Mouse (Mus musculus) G1E (cell line): ENCODE measurements around the gene Il22ra2. TPM values are rescaled to one million over a fixed set of nuclear protein-coding genes. Genes with fewer than 3 reads are reported as not detected.

ENCODE experiments used
- ATAC-seq: 2 replicates; pipeline ENCODE4 v1.8.0; 2016; ENCODE audit warnings: mild to moderate bottlenecking; ENCODE audit not compliant: insufficient number of reproducible peaks, poor library complexity, low FRiP score, severe bottlenecking; ENCODE audit errors: extremely low read depth
- DNase-seq: peaks from one replicate; pipeline ENCODE4 v3.0.0; 2012; ENCODE audit warnings: low spot score
- H3K27me3 ChIP-seq: 2 replicates; pipeline ENCODE4 v1.6.1; 2012; ENCODE audit warnings: mild to moderate bottlenecking, low read length, inconsistent platforms; ENCODE audit not compliant: insufficient read depth
- H3K36me3 ChIP-seq: replicated peaks from 2 replicates; pipeline ENCODE3; 2012; ENCODE audit warnings: mild to moderate bottlenecking, inconsistent platforms
- H3K4me1 ChIP-seq: 2 replicates; pipeline ENCODE4 v1.6.1; 2012; ENCODE audit warnings: low read depth, low read length, inconsistent platforms, mixed read lengths; ENCODE audit not compliant: insufficient read depth
- H3K4me3 ChIP-seq: 2 replicates; pipeline ENCODE4 v1.5.1; 2012; ENCODE audit warnings: low read depth, mild to moderate bottlenecking, inconsistent platforms, low read length, moderate library complexity, mixed read lengths
- H3K9me3 ChIP-seq: replicated peaks from 2 replicates; pipeline ENCODE4 v1.6.1; 2012; ENCODE audit warnings: inconsistent platforms
- CTCF ChIP-seq: IDR thresholded peaks from 2 replicates; pipeline ENCODE4 v1.5.1; 2012; ENCODE audit warnings: low read depth, low read length, inconsistent platforms, mixed read lengths
- GATA1 ChIP-seq: IDR thresholded peaks from 2 replicates; pipeline ENCODE4 v1.6.1; 2012; ENCODE audit warnings: borderline replicate concordance, low read length, inconsistent platforms, mixed read lengths
- GATA2 ChIP-seq: IDR thresholded peaks from 2 replicates; pipeline ENCODE4 v1.6.1; 2012; ENCODE audit warnings: low read depth, low read length, inconsistent platforms, borderline replicate concordance
- POLR2AphosphoS5 ChIP-seq: IDR thresholded peaks from 2 replicates; pipeline ENCODE4 v1.6.1; 2012; ENCODE audit warnings: low read depth, low read length, inconsistent platforms; ENCODE audit not compliant: insufficient replicate concordance
- TAL1 ChIP-seq: conservative IDR thresholded peaks from 2 replicates; pipeline ENCODE4 v1.6.1; 2012; ENCODE audit warnings: low read depth, low read length, inconsistent platforms, mixed read lengths
- polyA plus RNA-seq: library from polyadenylated mRNA; stranded (reverse); fragments of >175 nt; gene quantifications from 2 replicates; pipeline ENCODE4 v1.2.3, GENCODE M21; 2012
- total RNA-seq, 2 experiments: library from RNA; stranded (forward) in 1 of 2; stranded (reverse) in 1 of 2; fragments of 200-1000 nt in 1 of 2; fragments of >200 nt in 1 of 2; fragmentation: Nextera tagmentation in 1 of 2; gene quantifications; 2 replicates each; pipeline ENCODE4 v1.2.3; 2014 to 2017

The Il22ra2 gene
- total and polyA plus RNA-seq, 3 experiments = 0.22 TPM; not detected in 2

DNA sequence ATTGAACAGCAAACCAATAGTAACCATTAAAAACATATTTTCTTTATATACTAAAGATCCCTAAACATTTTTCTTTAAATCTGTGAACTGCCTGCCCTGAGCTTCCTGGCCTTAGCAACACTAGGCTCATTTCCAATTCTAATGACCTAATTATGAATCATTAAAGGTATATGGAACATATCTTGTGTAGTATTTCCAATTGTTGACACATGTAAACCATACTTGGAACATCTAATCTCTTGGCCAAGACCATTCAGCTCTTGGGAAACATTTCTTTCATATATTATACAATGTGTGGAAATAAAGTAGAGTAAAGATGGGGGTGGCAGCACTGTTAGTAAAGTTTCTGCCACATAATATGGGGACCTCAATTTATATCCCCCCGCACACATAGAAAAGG lies 17.8 kb downstream of the Il22ra2 start:
- H3K4me3 ChIP-seq = no peak overlapping the region
- H3K9me3 ChIP-seq = no peaks in the 10 kb centered on the region
- DNase-seq (no peak), ATAC-seq (no peak)
- TF ChIP-seq POLR2AphosphoS5 = no peak
- H3K36me3 ChIP-seq = no peaks in the 10 kb centered on the region
- H3K27me3 ChIP-seq = peaks cover 2% of the 10 kb centered on the region; the same call in 1 of the 2 replicates
- H3K4me1 ChIP-seq = no peaks in the 10 kb centered on the region

DNA sequence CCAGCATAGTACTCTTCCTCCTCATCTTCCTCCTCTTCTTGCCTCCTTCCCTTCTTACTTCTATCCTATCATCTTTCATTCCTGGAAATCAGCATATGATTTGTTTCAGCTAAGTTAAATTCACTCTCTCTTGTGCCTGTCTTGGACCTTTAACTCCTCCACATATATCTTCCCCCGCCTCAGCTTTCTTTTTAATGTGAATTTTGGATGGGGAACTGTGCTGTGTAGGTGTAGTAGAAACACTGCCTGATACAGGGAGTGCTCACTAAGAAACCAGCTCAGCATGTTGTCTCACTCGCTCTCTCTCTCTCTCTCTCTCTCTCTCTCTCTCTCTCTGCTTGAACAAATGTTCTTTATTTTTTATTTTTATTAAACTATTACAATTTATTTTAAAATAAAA lies 23.3 kb downstream of the Il22ra2 start:
- no peak for ATAC-seq
- Histone ChIP-seq H3K27me3 (peaks cover 2% of the 10 kb centered on the region; the same call in 1 of the 2 replicates), H3K4me3 (no peak overlapping the region), H3K9me3 (no peaks in the 10 kb centered on the region), H3K36me3 (no peaks in the 10 kb centered on the region), H3K4me1 (no peaks in the 10 kb centered on the region)
- DNase-seq = no peak
- TF ChIP-seq TAL1 (no peak), CTCF (no peak), GATA2 (no peak), GATA1 (no peak), POLR2AphosphoS5 (no peak)

DNA sequence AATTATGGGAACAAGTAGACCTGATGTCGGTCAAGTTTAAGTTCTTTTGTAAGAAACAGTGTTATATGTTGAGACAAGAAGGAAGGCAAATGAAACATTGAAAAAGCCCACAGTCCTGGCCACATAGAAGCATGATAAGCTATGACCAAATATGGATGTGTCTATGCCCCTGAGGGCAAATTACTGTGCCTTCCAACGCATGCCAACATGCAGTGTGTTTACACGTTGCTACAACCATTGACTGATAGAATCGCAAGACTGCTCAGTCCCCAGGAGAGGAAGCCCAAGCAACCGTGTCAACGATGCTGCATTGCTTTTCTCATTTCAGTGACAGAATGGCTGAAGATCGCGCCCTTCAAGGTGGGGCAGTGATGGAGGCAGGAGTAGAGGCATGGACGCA lies 35.6 kb downstream of the Il22ra2 start:
- DNase-seq = no peak
- no peak for TF ChIP-seq GATA2
- TF ChIP-seq POLR2AphosphoS5 = no peak
- TF ChIP-seq CTCF = no peak
- no peak for TF ChIP-seq GATA1
- no peak for TF ChIP-seq TAL1

DNA sequence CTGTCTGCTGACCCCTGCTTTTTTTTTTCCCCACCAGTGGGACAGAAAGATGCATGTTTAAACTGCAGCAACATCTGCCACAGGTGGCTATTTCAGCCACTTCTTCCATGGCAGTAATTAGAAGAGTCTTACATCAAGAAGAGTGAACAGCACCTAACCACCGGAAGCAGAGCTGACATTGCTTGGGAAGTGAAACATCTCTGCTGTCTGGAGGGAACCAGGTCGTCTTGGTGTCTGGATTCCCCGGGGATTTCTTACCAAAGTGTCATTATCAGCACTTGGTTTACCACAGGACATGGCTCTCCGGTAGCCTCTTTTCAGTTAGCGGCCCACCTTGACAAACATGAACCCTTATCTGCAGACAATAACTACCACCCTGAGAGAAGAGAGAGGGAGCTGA lies 38.2 kb downstream of the Il22ra2 start:
- TF ChIP-seq GATA1 (no peak), POLR2AphosphoS5 (no peak), CTCF (no peak), TAL1 (no peak), GATA2 (no peak)
- Histone ChIP-seq H3K9me3 (no peaks in the 10 kb centered on the region), H3K4me3 (no peak overlapping the region), H3K27me3 (no peaks in the 10 kb centered on the region), H3K4me1 (no peaks in the 10 kb centered on the region), H3K36me3 (no peaks in the 10 kb centered on the region)
- ATAC-seq = no peak
- DNase-seq = no peak

More for the DNA sequence above, 35.6 kb downstream of the Il22ra2 start:
- no peak overlapping the region for H3K4me3 ChIP-seq
- H3K9me3 ChIP-seq = no peaks in the 10 kb centered on the region
- H3K36me3 ChIP-seq = no peaks in the 10 kb centered on the region
- no peaks in the 10 kb centered on the region for H3K4me1 ChIP-seq
- no peaks in the 10 kb centered on the region for H3K27me3 ChIP-seq
- no peak for ATAC-seq

GRCm38 (mm10) chr10:19668973-19669372 lies 47.2 kb downstream of the Il22ra2 start:
- Histone ChIP-seq H3K4me1 (no peaks in the 10 kb centered on the region), H3K27me3 (peaks cover 5% of the 10 kb centered on the region), H3K4me3 (no peak overlapping the region), H3K36me3 (no peaks in the 10 kb centered on the region), H3K9me3 (no peaks in the 10 kb centered on the region)
- DNase-seq (no peak), ATAC-seq (no peak)
- no peak for TF ChIP-seq GATA2
- TF ChIP-seq TAL1 = no peak
- TF ChIP-seq POLR2AphosphoS5 = no peak

GRCm38 (mm10) chr10:19672015-19672414 lies 50.2 kb downstream of the Il22ra2 start:
- H3K4me3 ChIP-seq = no peak overlapping the region
- peaks cover 5% of the 10 kb centered on the region for H3K27me3 ChIP-seq
- ATAC-seq (no peak), DNase-seq (no peak)
- H3K9me3 ChIP-seq = no peaks in the 10 kb centered on the region
- H3K36me3 ChIP-seq = no peaks in the 10 kb centered on the region
- H3K4me1 ChIP-seq = no peaks in the 10 kb centered on the region
- TF ChIP-seq POLR2AphosphoS5 (no peak), GATA2 (no peak), TAL1 (no peak), CTCF (no peak)

GRCm38 (mm10) chr10:19673146-19673545 lies 51.3 kb downstream of the Il22ra2 start:
- no peaks in the 10 kb centered on the region for H3K9me3 ChIP-seq
- H3K4me1 ChIP-seq = no peaks in the 10 kb centered on the region
- H3K36me3 ChIP-seq = no peaks in the 10 kb centered on the region
- TF ChIP-seq POLR2AphosphoS5 = no peak
- no peak for TF ChIP-seq CTCF
- TF ChIP-seq GATA1 = no peak
- no peak for TF ChIP-seq GATA2
- no peak for TF ChIP-seq TAL1
- DNase-seq (no peak), ATAC-seq (no peak)
- peaks cover 4% of the 10 kb centered on the region for H3K27me3 ChIP-seq
- no peak overlapping the region for H3K4me3 ChIP-seq

Other genes with a start within 250 kb of the Il22ra2 start
- 37.9 and 40.3 TPM in 2 replicates for gene Ifngr1, start 30.0 kb upstream of the Il22ra2 start, total RNA-seq (2014; fragmentation: Nextera tagmentation)
- gene Ifngr1, start 30.0 kb upstream of the Il22ra2 start, total RNA-seq (2017) = 25.2 and 26.3 TPM in 2 replicates
- 1.3 and 2.2 TPM in 2 replicates for gene Ifngr1, start 30.0 kb upstream of the Il22ra2 start, polyA plus RNA-seq
- not detected in 2 replicates for gene Il20ra, start 90.6 kb downstream of the Il22ra2 start, total RNA-seq (2014; fragmentation: Nextera tagmentation)
- gene Il20ra, start 90.6 kb downstream of the Il22ra2 start, total RNA-seq (2017) = 0.17 and 0.22 TPM in 2 replicates
- gene Il20ra, start 90.6 kb downstream of the Il22ra2 start, polyA plus RNA-seq = not detected in 2 replicates
- gene Slc35d3, start 229.5 kb downstream of the Il22ra2 start, total RNA-seq (2014; fragmentation: Nextera tagmentation) = not detected in 2 replicates
- gene Slc35d3, start 229.5 kb downstream of the Il22ra2 start, total RNA-seq (2017) = 0.22 TPM in 1 of 2 replicates, not detected in the other
- gene Slc35d3, start 229.5 kb downstream of the Il22ra2 start, polyA plus RNA-seq = 0.03 TPM in 1 of 2 replicates, not detected in the other